19 mouse cellular contexts compared by ENCODE assay signal in genomic region chr4:16357792-16358191, GRCm38 (mm10).
DNase-seq lines count a peak whose midpoint lies in the region; ATAC-seq and TF ChIP-seq lines count a peak whose summit lies in the region.
"Had no signal": no experiment of that assay in that cellular context is flagged by ENCODE, and none has a peak within 500 bp of the region (broad histone marks: within the 10 kb centered on the region; RNA-seq: fewer than 3 reads in every experiment).

No protein-coding gene starts in this region.

- no peak overlapping the region for H3K4me3 ChIP-seq in forebrain, embryonic 13.5 days
- H3K4me3 ChIP-seq in forebrain, embryonic 12.5 days (replicated peaks) = no peak overlapping the region
- H3K4me3 ChIP-seq in heart, adult 2 months = no peak overlapping the region
- H3K4me3 ChIP-seq: embryonic facial prominence, embryonic 12.5 days; layer of hippocampus, adult 2 months; limb, embryonic 12.5 days; neural tube, embryonic 12.5 days; stomach, embryonic 15.5 days had no signal

- whole genome bisulfite sequencing in forebrain, embryonic 13.5 days = 46% methylated on average over 2 of the region's 2 CpGs
- 55% methylated on average over 2 of the region's 2 CpGs for WGBS in forebrain, embryonic 12.5 days
- 47% methylated on average over 2 of the region's 2 CpGs for WGBS in heart, adult 2 months

- no peaks in the 10 kb centered on the region for H3K36me3 ChIP-seq in forebrain, embryonic 13.5 days (ENCODE audit: poor library complexity, severe bottlenecking)
- H3K36me3 ChIP-seq in forebrain, embryonic 12.5 days (replicated peaks) = no peaks in the 10 kb centered on the region
- H3K36me3 ChIP-seq in heart, adult 2 months (ENCODE audit: control insufficient read depth, insufficient read depth, low read length) = no peaks in the 10 kb centered on the region
- H3K36me3 ChIP-seq: embryonic facial prominence, embryonic 12.5 days; limb, embryonic 12.5 days; neural tube, embryonic 12.5 days; stomach, embryonic 15.5 days had no signal

- no peak overlapping the region for H3K27ac ChIP-seq in forebrain, embryonic 13.5 days
- no peak overlapping the region for H3K27ac ChIP-seq in forebrain, embryonic 12.5 days
- H3K27ac ChIP-seq in heart, adult 2 months = no peak overlapping the region
- H3K27ac ChIP-seq: embryonic facial prominence, embryonic 12.5 days; layer of hippocampus, adult 2 months; limb, embryonic 12.5 days; liver, embryonic 14.5 days; neural tube, embryonic 12.5 days; stomach, embryonic 15.5 days had no signal

- no peak overlapping the region for H3K4me2 ChIP-seq in forebrain, embryonic 13.5 days
- no peak overlapping the region for H3K4me2 ChIP-seq in forebrain, embryonic 12.5 days
- H3K4me2 ChIP-seq: embryonic facial prominence, embryonic 12.5 days; limb, embryonic 12.5 days; neural tube, embryonic 12.5 days; stomach, embryonic 15.5 days had no signal

- H3K79me2 ChIP-seq in heart, adult 2 months (replicated peaks; ENCODE audit: control insufficient read depth, insufficient read depth, low read length) = no peaks in the 10 kb centered on the region

- TF ChIP-seq EP300 in heart, adult 2 months (IDR thresholded peaks at IDR 0.05; ENCODE audit: insufficient read depth, low read depth, low read length) = no peak

- TF ChIP-seq CTCF in heart, adult 2 months (IDR thresholded peaks at IDR 0.05) = no peak

- no peak overlapping the region for H3K9ac ChIP-seq in forebrain, embryonic 13.5 days
- H3K9ac ChIP-seq in forebrain, embryonic 12.5 days = no peak overlapping the region
- no peak overlapping the region for H3K9ac ChIP-seq in heart, adult 2 months (ENCODE audit: low read depth, low read length)
- H3K9ac ChIP-seq: embryonic facial prominence, embryonic 12.5 days; limb, embryonic 12.5 days; liver, embryonic 14.5 days; neural tube, embryonic 12.5 days; stomach, embryonic 15.5 days had no signal

- DNase-seq in heart, postnatal 10 days = peak; percentile 8 to 13
- no peak for DNase-seq in heart, adult 2 months
- peak; percentile 1 for DNase-seq in NIH3T3 (ENCODE audit: low read depth)
- DNase-seq in forelimb bud, embryonic 11.5 days (ENCODE audit: low read depth, low spot score) = peak; percentile 2
- no peak for DNase-seq in thymus, postnatal 25 days
- DNase-seq: B cell, adult 2 months; cerebellum, adult 11-12 months; kidney, adult 18-20 months; kidney, postnatal 10 days; right cerebral cortex, postnatal 14 days had no signal

- 0 out of 2 replicates have a peak, but pooled peaks have one; percentile 61 for ATAC-seq in forebrain, embryonic 13.5 days
- no peak for ATAC-seq in forebrain, embryonic 12.5 days (ENCODE audit: low FRiP score)
- ATAC-seq in granulocyte monocyte progenitor cell, adult 5-6 weeks (replicated peaks; ENCODE audit: poor library complexity, severe bottlenecking) = no peak

- H3K27me3 ChIP-seq in forebrain, embryonic 13.5 days = no peaks in the 10 kb centered on the region
- H3K27me3 ChIP-seq in forebrain, embryonic 12.5 days = no peaks in the 10 kb centered on the region
- H3K27me3 ChIP-seq in heart, adult 2 months (ENCODE audit: control insufficient read depth, insufficient read depth, low read length) = no peaks in the 10 kb centered on the region
- H3K27me3 ChIP-seq: embryonic facial prominence, embryonic 12.5 days; limb, embryonic 12.5 days; neural tube, embryonic 12.5 days; stomach, embryonic 15.5 days had no signal

- intact Hi-C loops in heart, postnatal 10 days (cut with DNase I) = no loop called here
- intact Hi-C loops in heart, adult 2 months (cut with DNase I) = no loop called here

- no peaks in the 10 kb centered on the region for H3K9me3 ChIP-seq in forebrain, embryonic 13.5 days (replicated peaks)
- no peaks in the 10 kb centered on the region for H3K9me3 ChIP-seq in forebrain, embryonic 12.5 days
- H3K9me3 ChIP-seq: embryonic facial prominence, embryonic 12.5 days; limb, embryonic 12.5 days; neural tube, embryonic 12.5 days; stomach, embryonic 15.5 days had no signal

- H3K4me1 ChIP-seq in forebrain, embryonic 13.5 days = no peaks in the 10 kb centered on the region
- no peaks in the 10 kb centered on the region for H3K4me1 ChIP-seq in forebrain, embryonic 12.5 days
- no peaks in the 10 kb centered on the region for H3K4me1 ChIP-seq in heart, adult 2 months (ENCODE audit: control insufficient read depth, insufficient read depth, low read length)
- H3K4me1 ChIP-seq: embryonic facial prominence, embryonic 12.5 days; limb, embryonic 12.5 days; neural tube, embryonic 12.5 days; stomach, embryonic 15.5 days had no signal

- TF ChIP-seq POLR2A in heart, adult 2 months (IDR thresholded peaks at IDR 0.05; ENCODE audit: insufficient read depth, low read depth, low read length) = no peak

Comparison
In these comparisons a context has a peak if more than half of its experiments do, and no peak if none do; other contexts are left out.
1. DNase-seq: peak in heart, postnatal 10 days (2 of 2), NIH3T3 (single experiment) and forelimb bud, embryonic 11.5 days (single experiment); none in heart, adult 2 months (0 of 2) and thymus, postnatal 25 days (single experiment).